Mouse (Mus musculus) cerebellum, adult (tissue): Measurements from ENCODE around the gene Gcnt2.

Experiments used
- ATAC-seq: cut with Nextera tagmentation; 2 replicates; pipeline ENCODE4 v1.9.2; 2017; ENCODE audit warnings: mild to moderate bottlenecking, moderate library complexity, mixed read lengths; ENCODE audit not compliant: insufficient number of reproducible peaks, low FRiP score, low TSS enrichment

The Gcnt2 gene

DNA sequence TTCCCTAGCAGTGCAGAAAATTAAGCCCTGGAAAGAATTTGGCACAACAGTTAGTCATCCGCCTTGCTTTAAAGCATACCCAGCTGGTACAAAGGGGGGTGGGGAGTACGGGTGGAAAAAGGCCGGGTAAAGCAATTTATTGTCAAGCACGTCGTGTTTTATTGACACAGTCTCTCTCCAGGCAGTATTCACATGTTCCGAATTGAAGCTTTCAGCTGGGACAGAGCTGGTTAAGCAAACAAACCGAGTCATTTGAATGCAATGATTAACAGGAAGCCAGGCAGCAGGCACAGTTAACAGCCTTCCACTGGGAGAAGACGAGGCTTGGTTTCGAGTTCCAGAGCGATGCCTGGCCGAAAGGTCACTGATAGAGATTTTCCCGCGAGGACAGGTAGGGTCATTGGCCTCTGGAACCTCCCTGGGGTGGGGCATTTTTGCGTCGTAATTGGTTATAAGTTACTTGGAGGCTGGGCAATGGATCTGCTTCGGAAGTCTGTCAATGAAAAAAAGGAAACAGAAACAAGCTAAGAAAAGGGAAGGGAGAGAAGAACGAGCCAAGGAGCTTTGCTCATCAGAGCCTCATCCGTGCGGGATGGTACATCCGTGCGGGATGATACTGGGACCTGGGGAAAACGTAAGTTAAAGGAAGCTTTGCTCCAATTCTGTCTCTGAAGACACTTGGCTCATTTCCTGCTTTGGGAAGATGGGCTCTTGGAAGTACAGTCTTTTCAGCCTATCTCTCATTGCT lies at the start of gene Gcnt2:
Gene Gcnt2 (plus strand): TSS at position 103 of the 748 bp plus-strand sequence.
- no peak for ATAC-seq

DNA sequence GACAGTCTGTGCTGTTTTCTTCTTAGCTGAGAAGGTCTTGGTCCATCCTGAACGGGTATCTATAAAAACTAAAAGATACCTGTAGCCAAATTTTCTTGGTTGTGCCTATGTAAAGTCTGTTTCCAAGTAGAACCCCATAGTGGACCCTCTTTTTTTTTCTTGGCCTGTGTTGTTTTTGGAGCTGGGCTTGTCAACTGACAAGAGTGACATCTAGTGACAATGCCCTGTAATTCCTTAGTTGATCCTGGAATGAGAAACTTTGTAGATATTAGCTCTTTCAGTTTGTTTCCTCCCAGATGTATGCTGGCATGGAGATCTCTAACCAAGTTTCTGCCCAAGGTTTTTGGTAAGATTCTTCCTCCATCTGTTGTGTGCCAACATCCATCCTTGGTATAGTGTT lies 38.9 kb upstream of the Gcnt2 start:
- no peak for ATAC-seq

DNA sequence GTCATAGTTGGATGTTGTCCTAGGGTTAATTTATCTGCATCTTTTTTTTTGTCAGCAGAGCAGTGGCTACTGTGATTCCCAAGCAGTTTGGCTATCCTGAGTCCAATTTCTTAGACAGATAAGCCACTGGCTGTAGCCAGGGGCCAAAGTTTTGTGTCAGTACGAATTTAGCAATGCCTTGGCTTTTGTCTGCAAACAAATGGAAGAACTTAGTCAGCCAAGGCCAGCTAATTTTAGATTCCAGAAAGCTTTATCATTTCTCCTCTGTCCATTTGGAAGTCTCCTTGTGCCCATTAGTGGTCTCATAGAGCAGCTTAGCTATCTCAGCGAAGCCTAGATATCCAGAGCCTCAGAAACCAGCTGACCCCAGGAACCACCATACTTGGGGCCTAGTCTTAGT lies 37.6 kb upstream of the Gcnt2 start:
- no peak for ATAC-seq

DNA sequence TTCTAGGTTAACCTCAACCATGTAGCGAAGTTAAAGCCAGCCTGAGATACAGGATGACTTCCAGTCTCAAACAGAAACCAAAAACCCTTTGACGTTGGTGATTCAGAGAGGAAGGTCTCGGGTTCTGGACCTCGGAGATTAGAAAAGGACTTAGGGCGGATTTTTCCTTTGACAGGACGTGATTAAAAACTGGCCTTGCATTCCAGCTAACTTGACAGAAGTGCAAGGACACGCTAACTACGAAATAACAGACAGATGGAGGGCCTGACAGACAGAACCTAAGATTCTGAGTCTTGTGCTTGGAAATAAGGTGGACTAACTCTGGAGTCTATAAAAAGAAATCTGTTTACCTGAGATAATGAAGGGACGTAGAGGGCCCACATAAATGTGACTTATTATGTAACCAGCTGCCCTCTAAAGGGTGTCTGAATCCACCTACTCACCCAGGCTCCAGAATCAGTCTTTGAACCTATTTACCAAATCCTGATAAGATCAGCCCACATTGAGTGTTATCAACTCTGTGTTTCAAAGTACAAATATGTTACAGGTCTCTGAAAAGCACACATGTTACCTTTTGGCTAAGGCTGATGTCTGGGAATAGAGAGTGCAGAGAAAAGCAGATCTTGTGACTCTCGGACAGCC lies 18.3 kb upstream of the Gcnt2 start:
- ATAC-seq = no peak

DNA sequence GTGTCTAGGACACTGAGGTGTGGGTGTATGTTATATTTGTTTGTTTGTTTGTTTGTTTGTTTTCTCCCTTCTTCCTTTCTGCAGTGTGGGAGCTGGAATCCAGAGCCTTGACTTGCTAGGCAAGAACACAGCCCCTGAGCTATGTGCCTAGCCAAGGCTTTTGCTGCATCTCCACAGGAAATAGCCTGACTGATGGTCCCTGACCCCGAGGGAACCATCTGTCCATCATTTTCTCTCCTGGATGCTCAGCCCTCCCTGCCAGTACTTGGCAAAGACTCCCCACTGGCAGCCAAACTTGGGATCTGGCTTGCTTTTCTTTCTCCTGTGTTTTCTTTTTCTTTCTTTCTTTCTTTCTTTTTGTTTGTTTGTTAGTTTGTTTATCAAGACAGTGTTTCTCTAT lies 17.4 kb upstream of the Gcnt2 start:
- ATAC-seq = no peak

DNA sequence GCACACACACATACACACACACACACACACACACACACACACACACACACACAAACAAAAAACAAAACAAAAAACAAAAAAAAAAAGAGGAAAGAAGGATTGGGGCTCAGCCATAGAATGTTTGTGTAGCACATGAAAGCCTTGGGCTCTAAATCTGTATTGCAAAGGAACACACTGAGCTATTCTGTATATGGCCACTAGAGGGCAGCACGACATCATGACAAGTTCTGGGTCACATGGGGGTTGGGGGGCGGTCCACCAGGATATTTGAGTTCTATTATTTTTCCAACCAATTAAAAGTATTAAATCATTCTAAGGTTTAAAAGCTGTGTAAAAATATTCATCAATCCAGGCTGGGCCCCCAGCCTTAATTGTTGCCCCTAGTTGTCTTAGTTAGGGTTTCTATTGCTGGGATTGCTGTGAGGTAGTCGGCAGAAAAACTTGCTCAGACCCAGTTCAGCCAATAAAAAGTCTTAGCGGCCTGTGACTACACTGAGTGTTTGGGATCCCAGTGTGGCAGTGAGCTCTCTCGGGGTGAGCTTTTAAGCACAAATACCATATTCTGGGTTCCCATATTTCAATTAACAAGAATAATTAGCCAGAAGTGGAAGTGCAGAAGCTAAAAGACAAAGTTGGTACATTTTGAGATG lies 16.0 kb upstream of the Gcnt2 start:
- ATAC-seq = no peak

DNA sequence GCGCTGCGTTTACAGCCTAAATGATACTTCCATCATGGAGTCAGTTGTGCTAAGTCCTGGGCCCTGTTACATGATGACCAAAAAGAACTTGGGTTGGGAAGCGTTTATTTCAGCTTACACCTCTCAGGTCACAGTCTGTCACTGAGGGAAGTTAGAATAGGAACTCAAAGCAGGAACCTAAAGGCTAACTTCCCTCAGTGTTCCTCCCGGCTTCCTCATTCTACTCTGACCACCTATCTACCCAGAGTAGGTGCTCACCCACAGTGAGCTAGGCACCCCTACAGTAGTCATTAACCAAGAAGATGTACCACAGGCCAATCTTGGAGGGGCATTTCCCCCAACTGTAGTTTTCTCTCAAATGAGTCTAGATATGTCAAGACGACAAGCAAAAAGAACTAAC lies 15.4 kb upstream of the Gcnt2 start:
- ATAC-seq = no peak

DNA sequence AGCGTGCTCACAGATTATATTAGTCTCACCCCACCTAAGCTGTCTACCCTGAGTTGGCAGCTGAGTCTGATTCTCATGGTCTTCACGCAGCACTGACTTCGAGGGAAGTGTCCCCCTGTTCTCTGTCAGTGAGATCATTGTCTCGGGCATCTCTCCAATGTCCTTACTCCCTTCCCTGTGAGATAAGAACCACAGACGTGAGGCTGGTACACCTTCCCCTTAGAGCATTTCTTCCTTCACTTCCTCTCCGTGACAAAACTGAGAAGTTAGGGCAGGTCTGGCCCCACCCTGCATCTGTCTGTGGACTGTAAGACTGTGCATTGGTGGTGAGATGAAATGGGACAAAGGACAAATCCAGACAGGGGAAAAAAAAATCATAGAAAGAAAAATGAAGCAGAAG lies 13.6 kb upstream of the Gcnt2 start:
- no peak for ATAC-seq

DNA sequence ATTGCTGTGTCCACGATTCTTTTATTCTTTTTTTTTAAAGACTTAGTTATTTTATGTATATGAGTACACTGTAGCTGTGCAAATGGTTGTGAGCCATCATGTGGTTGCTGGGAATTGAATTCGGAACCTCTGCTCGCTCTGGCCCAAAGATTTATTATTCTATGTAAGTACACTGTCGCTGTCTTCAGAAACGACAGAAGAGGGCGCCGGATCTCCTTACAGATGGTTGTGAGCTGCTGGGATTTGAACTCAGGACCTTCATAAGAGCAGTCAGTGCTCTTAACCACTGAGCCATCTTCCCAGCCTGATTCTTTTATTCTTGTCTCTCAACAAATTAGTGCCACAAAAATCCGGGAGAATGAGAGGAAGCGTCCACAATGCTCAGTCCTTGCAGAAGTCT lies 13.2 kb upstream of the Gcnt2 start:
- no peak for ATAC-seq

DNA sequence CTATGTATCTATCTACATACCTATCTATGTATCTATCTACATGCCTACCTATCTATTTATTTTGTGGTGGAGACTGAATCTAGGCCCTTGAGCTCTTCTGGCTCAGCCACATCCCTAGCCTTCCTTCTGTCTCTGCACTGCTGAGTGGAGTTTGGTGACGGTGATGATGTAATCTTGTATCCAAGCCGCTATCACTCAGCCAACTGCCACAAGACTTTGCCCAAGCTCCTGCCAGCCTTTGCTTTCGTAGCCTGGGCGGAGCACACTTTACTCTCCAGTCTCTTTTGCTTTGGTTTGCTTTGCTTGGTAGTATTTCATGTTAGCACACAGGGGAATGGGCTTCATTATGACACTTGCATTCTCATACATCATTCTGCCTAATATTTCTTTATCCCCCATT lies 11.7 kb upstream of the Gcnt2 start:
- ATAC-seq = no peak

DNA sequence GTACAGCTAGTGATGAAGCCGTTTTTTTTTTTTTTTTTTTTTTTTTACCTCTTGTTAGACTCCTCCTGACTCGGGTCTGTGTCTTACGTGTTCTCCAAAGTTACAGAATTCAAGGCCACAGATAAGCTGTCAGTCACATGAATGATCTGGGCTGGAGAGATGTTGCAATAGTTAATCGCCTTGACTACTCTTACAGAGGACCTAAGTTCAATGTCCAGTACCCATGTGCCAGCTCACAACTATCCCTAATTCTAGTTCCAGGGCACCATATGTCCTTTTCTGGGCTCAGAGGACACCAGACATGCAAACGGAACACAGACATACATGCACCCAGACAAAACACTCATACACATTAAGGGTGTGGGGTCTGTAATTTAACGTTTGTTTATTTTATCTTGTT lies 8.9 kb upstream of the Gcnt2 start:
- ATAC-seq = no peak

DNA sequence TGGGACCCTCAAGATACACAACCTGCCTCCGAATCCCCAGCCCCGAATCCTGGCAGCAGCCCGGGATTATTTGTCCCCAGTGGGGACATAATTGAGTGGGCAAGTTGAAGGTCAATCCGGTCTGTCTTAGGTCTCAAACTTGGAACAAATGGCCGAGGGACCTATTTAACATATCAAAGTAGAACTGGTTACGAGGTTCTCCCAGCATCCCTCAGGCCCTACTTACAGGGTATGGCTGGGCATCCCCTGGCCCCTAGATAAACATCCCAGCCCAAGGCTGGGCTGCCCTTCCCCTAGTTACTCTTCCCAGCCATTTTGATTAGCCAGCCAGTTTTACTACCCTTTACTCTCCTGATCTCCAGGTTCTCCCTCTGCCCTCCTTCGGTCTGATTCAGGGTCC lies 8.3 kb upstream of the Gcnt2 start:
- ATAC-seq = no peak

DNA sequence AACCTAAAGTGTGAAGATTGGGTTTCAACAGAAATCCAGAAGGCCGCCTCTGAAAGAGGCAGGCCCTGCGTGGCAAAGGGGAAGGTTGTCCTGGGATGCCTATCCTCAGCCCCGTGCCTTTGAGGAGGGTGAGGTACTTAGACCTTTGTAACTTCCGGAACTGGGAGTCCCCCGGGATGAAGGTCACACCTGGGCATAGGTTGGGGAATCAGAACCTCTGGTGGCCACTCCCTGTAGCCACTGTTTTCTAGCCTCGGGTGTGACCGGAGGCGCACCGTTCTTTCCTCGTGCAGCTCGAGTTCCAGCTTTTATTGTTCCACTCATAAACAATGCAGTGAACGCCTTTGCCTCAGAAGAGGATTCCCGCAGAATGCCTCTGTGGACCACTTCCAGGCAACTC lies 7.6 kb upstream of the Gcnt2 start:
- ATAC-seq = no peak

DNA sequence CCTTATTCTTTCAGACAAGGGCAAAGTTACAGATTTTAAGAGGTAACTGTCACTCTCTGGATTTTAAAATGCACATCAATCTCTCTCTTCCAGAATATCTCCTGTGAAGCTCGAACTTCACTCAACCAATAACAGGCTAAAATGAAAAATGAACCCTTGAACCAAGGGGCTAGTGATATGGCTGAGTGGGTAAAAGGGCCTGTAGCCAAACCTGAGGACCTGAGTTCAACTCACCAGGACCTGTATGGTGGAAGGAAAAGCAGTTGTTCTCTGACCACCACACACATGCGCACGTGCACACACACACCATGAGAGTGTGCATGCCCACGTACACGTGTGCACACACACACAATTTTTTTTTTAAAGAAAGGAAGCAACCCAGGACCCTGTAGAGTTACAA lies 6.8 kb upstream of the Gcnt2 start:
- ATAC-seq = no peak

DNA sequence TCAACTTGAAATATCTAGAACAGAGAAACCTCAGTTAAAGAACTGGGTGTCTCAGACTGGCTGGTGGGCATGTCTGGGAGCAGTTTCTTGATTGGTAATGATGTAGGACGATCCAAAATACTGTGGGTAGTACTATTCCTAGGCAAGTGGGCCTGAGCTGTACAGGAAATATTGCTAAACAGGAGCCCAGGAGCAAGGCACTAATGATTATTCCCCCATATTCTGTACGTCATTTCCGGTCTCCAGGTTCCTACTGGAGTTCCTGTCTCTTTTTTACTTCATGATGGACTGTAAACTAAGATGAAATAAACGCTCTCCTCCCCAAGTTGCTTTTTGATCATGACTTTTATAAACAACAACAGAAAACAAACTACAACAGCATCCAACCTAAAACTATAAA lies 5.7 kb upstream of the Gcnt2 start:
- no peak for ATAC-seq

DNA sequence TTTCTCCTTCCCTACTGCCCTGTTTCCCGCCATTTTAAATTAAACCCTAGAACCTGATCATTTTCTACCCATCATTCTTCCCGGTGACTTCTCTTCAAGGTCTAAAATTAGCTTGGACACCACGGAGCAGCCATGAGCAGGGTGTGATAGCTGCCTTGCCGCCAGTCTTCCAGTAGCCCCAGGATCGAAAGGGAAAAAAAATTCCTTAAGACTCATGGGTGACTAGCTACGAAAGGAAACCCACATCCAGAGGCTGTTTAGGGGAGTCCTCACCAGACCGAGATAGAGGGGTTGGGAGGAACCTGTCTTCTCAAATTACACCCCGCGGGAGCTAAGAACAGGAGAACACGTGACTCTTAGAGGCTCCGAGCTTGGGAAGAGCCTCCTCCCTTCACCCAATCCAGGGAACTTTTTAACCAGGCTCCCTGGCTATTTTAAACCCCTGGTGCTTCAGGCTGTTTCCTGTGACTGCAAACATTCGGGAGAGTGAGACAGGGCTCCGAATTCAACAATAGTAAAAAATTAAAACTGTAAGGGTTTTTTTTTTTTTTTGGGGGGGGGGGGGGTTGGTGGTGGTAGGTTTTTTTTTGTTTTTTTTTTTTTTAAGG lies 5.0 kb upstream of the Gcnt2 start:
- ATAC-seq = no peak

DNA sequence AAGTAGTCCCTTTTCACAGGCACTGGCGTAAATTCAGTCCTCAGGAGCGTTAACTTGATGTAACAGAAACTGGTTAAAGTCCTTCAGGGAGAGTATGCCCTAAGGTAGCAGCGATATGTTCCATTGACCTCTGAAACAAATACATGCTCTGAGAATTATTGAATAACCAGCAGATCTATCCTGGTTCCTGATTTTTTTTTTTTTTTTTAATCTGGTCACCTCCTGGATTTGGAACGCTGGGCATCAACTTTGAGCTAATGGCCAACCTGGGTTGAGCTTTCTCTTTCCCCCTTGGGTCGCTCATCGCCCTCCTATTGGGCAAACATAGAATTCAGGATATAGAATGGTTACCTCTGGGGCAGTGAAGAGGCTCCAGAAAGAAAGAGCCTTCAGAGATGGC lies 4.3 kb upstream of the Gcnt2 start:
- ATAC-seq = no peak

DNA sequence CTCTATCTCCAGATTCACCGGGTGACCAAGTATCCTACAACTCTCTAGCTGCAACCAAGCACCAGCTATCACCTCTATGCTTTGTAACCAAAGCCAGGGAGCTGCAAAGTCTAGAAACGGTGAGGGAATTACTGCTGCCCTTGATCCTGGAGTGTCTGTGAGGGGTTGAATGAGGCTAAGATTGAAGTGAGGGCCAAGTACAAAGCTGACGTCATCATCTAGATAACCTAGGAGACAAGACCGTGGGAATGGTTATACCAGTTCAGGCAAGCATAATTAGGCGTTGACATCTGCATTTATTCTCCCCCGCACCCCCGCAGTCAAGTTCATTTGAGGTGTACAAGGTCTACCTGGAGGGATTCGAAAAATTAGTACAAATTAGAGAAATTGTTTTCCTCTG lies 2.8 kb upstream of the Gcnt2 start:
- no peak for ATAC-seq

DNA sequence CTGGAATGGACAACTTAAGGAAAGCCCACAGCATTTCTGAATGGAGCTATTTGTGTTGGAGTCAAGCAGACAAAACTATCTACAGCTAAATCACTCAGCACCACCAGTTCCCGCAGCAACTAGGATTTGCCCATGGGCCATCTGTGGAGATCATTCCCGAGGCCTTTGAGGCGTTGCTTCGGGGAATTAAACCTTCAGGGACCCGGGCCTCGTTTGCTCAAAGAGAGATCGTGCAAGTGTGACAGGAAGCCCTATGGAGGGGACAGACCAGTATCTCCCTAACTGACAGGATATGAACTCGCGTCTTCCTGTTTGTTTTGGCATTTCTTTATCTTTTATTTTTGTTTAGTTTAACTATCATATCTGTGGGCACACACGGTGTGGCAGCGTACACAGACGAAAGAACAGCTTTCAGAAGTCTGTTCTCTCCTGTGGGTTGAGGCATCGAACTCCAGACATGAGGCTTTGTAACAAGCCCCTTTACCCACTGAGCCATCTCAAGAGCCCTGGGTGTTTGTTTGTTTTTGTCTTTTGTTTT lies 2.2 kb upstream of the Gcnt2 start:
- no peak for ATAC-seq

DNA sequence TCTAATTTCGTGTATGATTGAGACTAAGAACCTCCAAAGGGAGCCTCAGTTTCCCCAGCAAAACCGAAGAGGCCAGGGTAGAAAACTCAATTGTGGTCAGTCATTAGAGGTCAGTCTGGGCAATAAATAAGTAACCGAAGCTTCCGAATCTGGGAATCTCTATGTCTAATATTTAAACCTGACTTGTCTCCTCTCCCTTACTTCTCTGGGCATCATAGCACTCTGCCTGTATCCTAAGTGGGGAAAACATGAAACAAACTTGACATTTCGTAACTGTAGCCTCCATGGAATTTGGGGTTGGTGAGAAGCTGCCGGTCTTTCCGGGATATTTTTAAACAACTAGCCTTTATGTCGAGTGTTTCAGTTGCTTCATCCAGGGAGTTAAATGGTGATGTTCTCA lies 329 bp upstream of the Gcnt2 start:
- ATAC-seq = no peak

DNA sequence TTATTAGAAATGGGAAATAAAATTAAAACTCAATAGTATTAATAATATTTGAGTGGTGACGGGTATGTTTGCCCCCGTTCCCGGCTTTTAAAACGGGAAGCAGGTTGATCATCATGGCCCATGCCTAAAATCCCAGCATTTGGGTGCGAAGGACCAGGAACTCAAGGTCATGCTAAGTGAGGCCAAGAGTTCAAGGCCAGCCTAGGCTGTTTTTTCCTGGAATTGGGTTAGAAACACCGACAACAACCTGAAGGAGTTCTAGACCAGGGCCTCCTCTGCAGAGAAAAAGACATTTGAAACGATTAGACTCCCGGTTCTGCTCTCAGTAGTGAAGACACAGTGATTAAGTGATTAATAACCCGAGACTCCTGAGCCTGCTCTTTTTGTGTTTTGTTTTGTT lies 3.5 kb downstream of the Gcnt2 start:
- no peak for ATAC-seq
